ENCODE assay signal across 25 mouse cellular contexts in genomic region chr16:59566437-59566836, GRCm38 (mm10). TPM values are rescaled to one million over a fixed set of nuclear protein-coding genes. Genes with fewer than 3 reads are reported as not detected.
DNase-seq lines count a peak whose midpoint lies in the region; ATAC-seq and TF ChIP-seq lines count a peak whose summit lies in the region.
"Had no signal": no experiment of that assay in that cellular context is flagged by ENCODE, and none has a peak within 500 bp of the region (broad histone marks: within the 10 kb centered on the region; RNA-seq: fewer than 3 reads in every experiment).

No protein-coding gene starts in this region.

- TF ChIP-seq EP300 in heart, adult 2 months (IDR thresholded peaks at IDR 0.05; ENCODE audit: insufficient read depth, low read depth, low read length): 0 out of 2 replicates have a peak, but pooled peaks have one; percentile 44
- TF ChIP-seq EP300 in lung, postnatal 0 days (IDR thresholded peaks at IDR 0.05): no peak
- TF ChIP-seq EP300 in stomach, postnatal 0 days (optimal IDR thresholded peaks at IDR 0.05): no peak

- WGBS in heart, adult 2 months: 69% methylated on average over 4 of the region's 4 CpGs
- 57% methylated on average over 4 of the region's 4 CpGs for WGBS in lung, postnatal 0 days
- WGBS in lung, adult 2 months: 63% methylated on average over 4 of the region's 4 CpGs
- WGBS in stomach, postnatal 0 days: 59% methylated on average over 4 of the region's 4 CpGs

- TF ChIP-seq CTCF in heart, adult 2 months (IDR thresholded peaks at IDR 0.05): no peak
- no peak for TF ChIP-seq CTCF in lung, postnatal 0 days (IDR thresholded peaks at IDR 0.05)
- no peak for TF ChIP-seq CTCF in lung, adult 2 months (IDR thresholded peaks at IDR 0.05; ENCODE audit: insufficient read depth, low read length)
- TF ChIP-seq CTCF in stomach, postnatal 0 days (IDR thresholded peaks at IDR 0.05; ENCODE audit: low read depth): no peak

- no peak for DNase-seq in heart, adult 2 months
- DNase-seq in heart, adult 9 months (ENCODE audit: low spot score in 2 of 2): no peak
- DNase-seq in lung, postnatal 0 days (ENCODE audit: low spot score): peak; percentile 49
- DNase-seq in lung, adult 2 months: no peak
- peak; percentile 65 to 72 for DNase-seq in heart, postnatal 10 days
- DNase-seq in stomach, postnatal 0 days (ENCODE audit: low spot score): no peak
- no peak for DNase-seq in Muller cell, postnatal 12 days (ENCODE audit: inconsistent ontology term)
- DNase-seq in adrenal gland, postnatal 4 days (ENCODE audit: low spot score in 2 of 2): no peak
- DNase-seq: adrenal gland, adult 2 months; cerebellum, adult 18-20 months; cerebellum, postnatal 25 days; gastrocnemius, postnatal 25 days; kidney, adult 9 months; kidney, postnatal 25 days; liver; midbrain, embryonic 14.5 days; right cerebral cortex, postnatal 14 days had no signal

- no peaks in the 10 kb centered on the region for H3K27me3 ChIP-seq in heart, adult 2 months (ENCODE audit: control insufficient read depth, insufficient read depth, low read length)
- no peaks in the 10 kb centered on the region for H3K27me3 ChIP-seq in lung, postnatal 0 days (replicated peaks; ENCODE audit: insufficient read depth, low read length)
- H3K27me3 ChIP-seq in stomach, postnatal 0 days (ENCODE audit: control insufficient read depth, insufficient read depth, low read length): no peaks in the 10 kb centered on the region
- H3K27me3 ChIP-seq: embryonic facial prominence, embryonic 13.5 days; forebrain, embryonic 15.5 days; intestine, embryonic 15.5 days; liver, embryonic 15.5 days; neural tube, embryonic 12.5 days; Patski had no signal

- peaks cover 32% of the 10 kb centered on the region for H3K36me3 ChIP-seq in heart, adult 2 months (ENCODE audit: control insufficient read depth, insufficient read depth, low read length)
- H3K36me3 ChIP-seq in lung, postnatal 0 days (ENCODE audit: insufficient read depth, low read length): no peaks in the 10 kb centered on the region
- H3K36me3 ChIP-seq in stomach, postnatal 0 days (ENCODE audit: control insufficient read depth, insufficient read depth, low read length): no peaks in the 10 kb centered on the region
- H3K36me3 ChIP-seq: embryonic facial prominence, embryonic 13.5 days; forebrain, embryonic 15.5 days; intestine, embryonic 15.5 days; liver, embryonic 15.5 days; neural tube, embryonic 12.5 days had no signal

- intact Hi-C loops in heart, adult 2 months (cut with DNase I): no loop called here
- intact Hi-C loops in heart, postnatal 10 days (cut with DNase I): loop anchor here (1.0 kb wide), 1 partner anchor 34 kb away; the partner anchor contains the start of gene Crybg3

- peaks cover 2% of the 10 kb centered on the region for H3K79me2 ChIP-seq in heart, adult 2 months (replicated peaks; ENCODE audit: control insufficient read depth, insufficient read depth, low read length)

- H3K9me3 ChIP-seq in lung, postnatal 0 days (ENCODE audit: low read length): no peaks in the 10 kb centered on the region
- H3K9me3 ChIP-seq in stomach, postnatal 0 days (ENCODE audit: control insufficient read depth, low read length): no peaks in the 10 kb centered on the region
- H3K9me3 ChIP-seq: embryonic facial prominence, embryonic 13.5 days; forebrain, embryonic 15.5 days; hindbrain, embryonic 10.5 days; intestine, embryonic 15.5 days; liver, embryonic 15.5 days; neural tube, embryonic 12.5 days had no signal

- peak; percentile 75 for ATAC-seq in lung, postnatal 0 days
- ATAC-seq in stomach, postnatal 0 days (ENCODE audit: low FRiP score, low TSS enrichment): peak; percentile 42; the same call in 1 of the 2 replicates
- ATAC-seq: forebrain, embryonic 15.5 days; hindbrain, embryonic 16.5 days; intestine, embryonic 15.5 days; Patski had no signal

- no peak overlapping the region for H3K9ac ChIP-seq in heart, adult 2 months (ENCODE audit: low read depth, low read length)
- H3K9ac ChIP-seq in lung, postnatal 0 days (replicated peaks; ENCODE audit: low read depth): no peak overlapping the region
- H3K9ac ChIP-seq in stomach, postnatal 0 days (ENCODE audit: low read length): no peak overlapping the region
- H3K9ac ChIP-seq: embryonic facial prominence, embryonic 13.5 days; forebrain, embryonic 15.5 days; intestine, embryonic 15.5 days; liver, embryonic 15.5 days; neural tube, embryonic 12.5 days had no signal

- no peak overlapping the region for H3K4me2 ChIP-seq in lung, postnatal 0 days (replicated peaks; ENCODE audit: low read depth, low read length)
- H3K4me2 ChIP-seq in stomach, postnatal 0 days (replicated peaks; ENCODE audit: low read depth): no peak overlapping the region
- H3K4me2 ChIP-seq: embryonic facial prominence, embryonic 13.5 days; forebrain, embryonic 15.5 days; intestine, embryonic 15.5 days; liver, embryonic 15.5 days; neural tube, embryonic 12.5 days had no signal

- peaks cover 14% of the 10 kb centered on the region for H3K4me1 ChIP-seq in heart, adult 2 months (ENCODE audit: control insufficient read depth, insufficient read depth, low read length)
- H3K4me1 ChIP-seq in lung, postnatal 0 days (ENCODE audit: insufficient read depth, low read depth, low read length): peaks cover 5% of the 10 kb centered on the region; the same call in 1 of the 2 replicates
- peaks cover 16% of the 10 kb centered on the region for H3K4me1 ChIP-seq in lung, adult 2 months (ENCODE audit: control insufficient read depth, insufficient read depth, low read length)
- H3K4me1 ChIP-seq in stomach, postnatal 0 days (replicated peaks; ENCODE audit: control insufficient read depth, insufficient read depth): peaks cover 3% of the 10 kb centered on the region; the same call in 1 of the 2 replicates
- H3K4me1 ChIP-seq: forebrain, embryonic 15.5 days; intestine, embryonic 15.5 days; liver, embryonic 15.5 days; neural tube, embryonic 12.5 days had no signal

- H3K4me3 ChIP-seq in heart, adult 2 months: no peak overlapping the region
- no peak overlapping the region for H3K4me3 ChIP-seq in lung, postnatal 0 days (ENCODE audit: low read depth, low read length)
- H3K4me3 ChIP-seq in lung, adult 2 months (replicated peaks; ENCODE audit: extremely low read depth, low read depth, low read length): no peak overlapping the region
- no peak overlapping the region for H3K4me3 ChIP-seq in stomach, postnatal 0 days (ENCODE audit: low read depth, low read length)
- H3K4me3 ChIP-seq: embryonic facial prominence, embryonic 13.5 days; forebrain, embryonic 15.5 days; hindbrain, embryonic 10.5 days; intestine, embryonic 15.5 days; liver, embryonic 15.5 days; neural tube, embryonic 12.5 days had no signal

- H3K27ac ChIP-seq in heart, adult 2 months: peak overlapping the region; percentile 63
- no peak overlapping the region for H3K27ac ChIP-seq in lung, postnatal 0 days (ENCODE audit: low read length)
- H3K27ac ChIP-seq in stomach, postnatal 0 days (replicated peaks): peak overlapping the region; percentile 2; the same call in 1 of the 2 replicates
- H3K27ac ChIP-seq: forebrain, embryonic 15.5 days; hindbrain, embryonic 10.5 days; intestine, embryonic 15.5 days; liver, embryonic 15.5 days; neural tube, embryonic 12.5 days had no signal

- TF ChIP-seq POLR2A in heart, adult 2 months (IDR thresholded peaks at IDR 0.05; ENCODE audit: insufficient read depth, low read depth, low read length): no peak
- no peak for TF ChIP-seq POLR2A in lung, adult 2 months (IDR thresholded peaks at IDR 0.05; ENCODE audit: borderline replicate concordance, extremely low read depth, low read depth, low read length)

RNA-seq across cellular contexts. Expression of gene Crybg3, which starts 34.3 kb away (rescaled TPM):
- total RNA-seq in heart, adult 2 months (2021): 10 to 100 TPM; 65.0 to 74.7 TPM
- 14.9 and 22.7 TPM in 2 replicates for polyA plus RNA-seq in heart, adult 2 months (2012; rRNA removed)
- polyA plus RNA-seq in lung, postnatal 0 days (2015; fragmentation: Nextera tagmentation; extraction: Ambion mirVana): 6.0 and 7.3 TPM in 2 replicates
- 9.4 and 21.5 TPM in 2 replicates for polyA plus RNA-seq in lung, adult 2 months (2012; rRNA removed)
- total RNA-seq in heart, postnatal 10 days (2021): 10 to 100 TPM; 61.9 to 64.6 TPM
- 6.3 and 7.3 TPM in 2 replicates for polyA plus RNA-seq in stomach, postnatal 0 days (2015; fragmentation: Nextera tagmentation; extraction: Ambion mirVana)
- total RNA-seq in adrenal gland, postnatal 4 days (2021): 10 to 100 TPM; 14.4 to 18.0 TPM

Comparison
In these comparisons a context has a peak if more than half of its experiments do, and no peak if none do; other contexts are left out.
1. DNase-seq: peak in lung, postnatal 0 days (single experiment) and heart, postnatal 10 days (2 of 2); none in heart, adult 2 months (0 of 2), heart, adult 9 months (0 of 2), lung, adult 2 months (single experiment), stomach, postnatal 0 days (single experiment), Muller cell, postnatal 12 days (single experiment) and adrenal gland, postnatal 4 days (0 of 2).